Mouse (Mus musculus): Measurements from ENCODE around the gene Tmem260.
"Not testable (repeated sequence)": the region's sequence is repeated elsewhere in the genome, so short reads cannot be mapped to it uniquely, and the experiment has no call there.

Gene Tmem260

GRCm38 (mm10) chr14:48445984-48446683, at the start of gene Tmem260:
Tmem260 (plus strand) TSS chr14:48446124.
- peak; percentile 92 for DNase-seq (ENCODE audit: low spot score)

GRCm38 (mm10) chr14:48406086-48406485, 39.8 kb upstream of the Tmem260 start:
- DNase-seq (ENCODE audit: low spot score) = no peak

GRCm38 (mm10) chr14:48417064-48417463, 28.9 kb upstream of the Tmem260 start:
- DNase-seq (ENCODE audit: low spot score) = no peak

- no peak for DNase-seq (ENCODE audit: low spot score)
Observed at GRCm38 (mm10) chr14:48418264-48418663, 27.7 kb upstream of the Tmem260 start.

- no peak for DNase-seq (ENCODE audit: low spot score)
Observed at GRCm38 (mm10) chr14:48418672-48419071, 27.3 kb upstream of the Tmem260 start.

- DNase-seq (ENCODE audit: low spot score) = no peak
Observed at GRCm38 (mm10) chr14:48421476-48421875, 24.4 kb upstream of the Tmem260 start.

GRCm38 (mm10) chr14:48421996-48422395, 23.9 kb upstream of the Tmem260 start:
- DNase-seq (ENCODE audit: low spot score) = no peak

- no peak for DNase-seq (ENCODE audit: low spot score)
Observed at GRCm38 (mm10) chr14:48422436-48422835, 23.5 kb upstream of the Tmem260 start.

- DNase-seq (ENCODE audit: low spot score) = no peak
Observed at GRCm38 (mm10) chr14:48422901-48423300, 23.0 kb upstream of the Tmem260 start.

GRCm38 (mm10) chr14:48431978-48432377, 13.9 kb upstream of the Tmem260 start:
- no peak for DNase-seq (ENCODE audit: low spot score)

- DNase-seq (ENCODE audit: low spot score) = no peak
Observed at GRCm38 (mm10) chr14:48443796-48444195, 2.1 kb upstream of the Tmem260 start.

GRCm38 (mm10) chr14:48451966-48452407, 6.1 kb downstream of the Tmem260 start:
- no peak for DNase-seq (ENCODE audit: low spot score)

- no peak for DNase-seq (ENCODE audit: low spot score)
Observed at GRCm38 (mm10) chr14:48453411-48453810, 7.5 kb downstream of the Tmem260 start.

- no peak for DNase-seq (ENCODE audit: low spot score)
Observed at GRCm38 (mm10) chr14:48456305-48457092, 10.6 kb downstream of the Tmem260 start.

- no peak for DNase-seq (ENCODE audit: low spot score)
Observed at GRCm38 (mm10) chr14:48457288-48457938, 11.5 kb downstream of the Tmem260 start.

GRCm38 (mm10) chr14:48458901-48459300, 13.0 kb downstream of the Tmem260 start:
- no peak for DNase-seq (ENCODE audit: low spot score)

GRCm38 (mm10) chr14:48468339-48468738, 22.4 kb downstream of the Tmem260 start:
- no peak for DNase-seq (ENCODE audit: low spot score)

GRCm38 (mm10) chr14:48470742-48471487, 25.0 kb downstream of the Tmem260 start:
- DNase-seq (ENCODE audit: low spot score) = no peak

- no peak for DNase-seq (ENCODE audit: low spot score)
Observed at GRCm38 (mm10) chr14:48472179-48472578, 26.3 kb downstream of the Tmem260 start.

- DNase-seq (ENCODE audit: low spot score) = no peak
Observed at GRCm38 (mm10) chr14:48475370-48475769, 29.4 kb downstream of the Tmem260 start.

GRCm38 (mm10) chr14:48475834-48476233, 29.9 kb downstream of the Tmem260 start:
- not testable (repeated sequence) for DNase-seq (ENCODE audit: low spot score)

GRCm38 (mm10) chr14:48476278-48476677, 30.4 kb downstream of the Tmem260 start:
- DNase-seq (ENCODE audit: low spot score) = no peak
